Mouse (Mus musculus): ENCODE results near the gene Blvrb. TPM values are rescaled to one million over a fixed set of nuclear protein-coding genes. Genes with fewer than 3 reads are reported as not detected.

The Blvrb gene
- polyA plus RNA-seq, 1 experiment: 71.6 TPM

DNA sequence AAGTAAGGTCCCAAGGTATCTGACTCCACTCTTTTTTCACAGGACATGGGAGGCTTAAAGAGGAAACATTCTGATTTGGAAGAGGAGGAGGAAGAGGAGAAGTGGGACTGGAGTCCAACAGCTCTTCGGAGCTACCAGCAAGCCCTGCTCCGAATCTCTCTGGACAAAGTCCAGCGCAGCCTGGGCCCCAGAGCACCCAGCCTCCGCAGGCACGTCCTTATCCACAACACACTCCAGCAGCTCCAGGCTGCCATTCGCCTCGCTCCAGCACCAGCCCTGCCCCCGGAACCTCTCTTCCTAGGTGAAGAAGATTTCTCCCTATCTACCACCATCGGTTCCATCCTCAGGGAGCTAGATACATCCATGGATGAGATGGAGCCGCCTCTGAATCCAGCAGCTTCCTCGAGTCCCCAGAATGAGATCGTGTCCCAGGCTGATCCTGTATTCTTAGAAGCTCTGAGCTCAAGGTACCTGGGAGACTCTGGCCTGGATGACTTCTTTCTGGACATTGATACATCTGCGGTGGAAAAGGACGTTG is 28.4 kb downstream of the Blvrb start:
- WGBS: 92% methylated on average over 14 of the region's 14 CpGs
- no peak for DNase-seq

GRCm38 (mm10) chr7:27478561-27478960 is 30.8 kb downstream of the Blvrb start:
- no peak for TF ChIP-seq POLR2A (IDR thresholded peaks at IDR 0.05; ENCODE audit: borderline replicate concordance, extremely low read depth, low read depth, low read length)
- no peak for TF ChIP-seq CTCF (IDR thresholded peaks at IDR 0.05; ENCODE audit: insufficient read depth, low read length)
- DNase-seq: no peak
- Histone ChIP-seq H3K4me1 (ENCODE audit: control insufficient read depth, insufficient read depth, low read length) (no peaks in the 10 kb centered on the region), H3K4me3 (replicated peaks; ENCODE audit: extremely low read depth, low read depth, low read length) (no peak overlapping the region)
- 66% methylated on average over 7 of the region's 7 CpGs for WGBS

More for the DNA sequence above, 28.4 kb downstream of the Blvrb start:
- H3K4me1 ChIP-seq (ENCODE audit: control insufficient read depth, insufficient read depth, low read length): no peaks in the 10 kb centered on the region
- TF ChIP-seq CTCF (IDR thresholded peaks at IDR 0.05; ENCODE audit: insufficient read depth, low read length) (no peak), POLR2A (IDR thresholded peaks at IDR 0.05; ENCODE audit: borderline replicate concordance, extremely low read depth, low read depth, low read length) (no peak)
- no peak overlapping the region for H3K4me3 ChIP-seq (replicated peaks; ENCODE audit: extremely low read depth, low read depth, low read length)

GRCm38 (mm10) chr7:27479750-27480149 is 32.0 kb downstream of the Blvrb start:
- DNase-seq: no peak
- no peak for TF ChIP-seq CTCF (IDR thresholded peaks at IDR 0.05; ENCODE audit: insufficient read depth, low read length)
- TF ChIP-seq POLR2A (IDR thresholded peaks at IDR 0.05; ENCODE audit: borderline replicate concordance, extremely low read depth, low read depth, low read length): no peak
- no peak overlapping the region for H3K4me3 ChIP-seq (replicated peaks; ENCODE audit: extremely low read depth, low read depth, low read length)
- H3K4me1 ChIP-seq (ENCODE audit: control insufficient read depth, insufficient read depth, low read length): no peaks in the 10 kb centered on the region
- 84% methylated on average over 1 of the region's 1 CpGs for WGBS

DNA sequence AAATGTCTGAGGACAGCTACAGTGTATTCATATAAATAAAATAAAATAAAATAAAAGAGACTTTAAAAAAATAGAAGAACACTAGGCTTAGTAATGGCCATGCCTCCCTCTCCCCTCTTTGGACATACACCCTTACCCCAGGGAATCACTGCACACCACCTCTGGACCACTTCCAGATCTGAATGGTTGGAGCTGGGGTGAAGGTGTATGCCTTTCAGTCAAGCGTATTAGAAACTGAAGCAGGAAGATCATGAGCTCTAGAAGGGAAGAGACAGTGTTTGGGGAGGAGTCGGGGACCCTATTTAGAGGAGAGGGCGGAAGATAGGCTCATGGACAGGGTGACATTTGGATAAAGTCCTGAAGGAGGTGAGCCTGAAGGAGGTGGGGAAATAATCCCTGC is 32.7 kb downstream of the Blvrb start:
- TF ChIP-seq CTCF (IDR thresholded peaks at IDR 0.05; ENCODE audit: insufficient read depth, low read length): no peak
- no peak for TF ChIP-seq POLR2A (IDR thresholded peaks at IDR 0.05; ENCODE audit: borderline replicate concordance, extremely low read depth, low read depth, low read length)
- Histone ChIP-seq H3K4me1 (ENCODE audit: control insufficient read depth, insufficient read depth, low read length) (no peaks in the 10 kb centered on the region), H3K4me3 (replicated peaks; ENCODE audit: extremely low read depth, low read depth, low read length) (no peak overlapping the region)
- 60% methylated on average over 3 of the region's 3 CpGs for WGBS
- DNase-seq: no peak

DNA sequence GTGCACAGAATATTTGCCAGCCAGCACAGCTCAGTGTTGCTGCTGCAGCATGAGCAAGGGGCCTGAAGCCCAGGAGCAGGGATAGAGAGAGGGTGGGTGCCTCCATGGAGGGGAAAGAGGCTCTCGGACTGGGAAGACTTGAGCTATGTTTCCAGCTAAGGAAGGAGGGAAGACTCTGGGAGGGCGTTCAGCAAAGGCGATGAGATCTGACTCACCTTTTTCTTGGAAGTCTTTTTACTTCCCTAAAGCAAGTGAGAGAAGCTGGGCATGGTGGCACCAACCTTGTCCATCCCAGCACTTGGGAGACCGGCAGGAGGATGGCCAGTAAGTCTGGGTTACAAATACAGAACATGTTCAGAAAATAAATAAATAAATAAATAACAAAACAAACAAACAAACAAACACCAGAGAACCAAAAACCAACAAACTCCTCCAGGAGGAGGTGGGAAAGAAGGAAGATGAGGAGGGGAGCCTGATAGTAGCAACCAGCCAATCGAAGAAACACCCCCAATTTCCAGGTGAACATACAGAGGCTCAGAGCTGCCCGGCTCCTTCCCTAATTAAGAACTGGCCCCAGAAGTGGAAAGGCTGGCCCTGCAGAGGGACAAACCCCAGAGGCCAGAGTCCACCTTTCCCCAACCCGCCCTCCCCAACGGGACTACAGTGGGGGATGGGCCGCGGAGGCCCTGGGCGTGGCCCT is 33.3 kb downstream of the Blvrb start:
- Histone ChIP-seq H3K4me3 (replicated peaks; ENCODE audit: extremely low read depth, low read depth, low read length) (peak overlapping the region; percentile 9), H3K4me1 (ENCODE audit: control insufficient read depth, insufficient read depth, low read length) (no peaks in the 10 kb centered on the region)
- no peak for DNase-seq
- TF ChIP-seq CTCF (IDR thresholded peaks at IDR 0.05; ENCODE audit: insufficient read depth, low read length): no peak
- no peak for TF ChIP-seq POLR2A (IDR thresholded peaks at IDR 0.05; ENCODE audit: borderline replicate concordance, extremely low read depth, low read depth, low read length)
- WGBS: 15% methylated on average over 11 of the region's 11 CpGs

- WGBS: 0% methylated on average over 12 of the region's 12 CpGs
- TF ChIP-seq POLR2A (IDR thresholded peaks at IDR 0.05; ENCODE audit: borderline replicate concordance, extremely low read depth, low read depth, low read length) (peak; percentile 62; the same call in 1 of the 2 replicates), CTCF (IDR thresholded peaks at IDR 0.05; ENCODE audit: insufficient read depth, low read length) (no peak)
- Histone ChIP-seq H3K4me3 (replicated peaks; ENCODE audit: extremely low read depth, low read depth, low read length) (peak overlapping the region; percentile 44), H3K4me1 (ENCODE audit: control insufficient read depth, insufficient read depth, low read length) (no peaks in the 10 kb centered on the region)
- peak; percentile 86 for DNase-seq
Observed at GRCm38 (mm10) chr7:27481627-27481969, 33.8 kb downstream of the Blvrb start.

GRCm38 (mm10) chr7:27483860-27484259 is 36.1 kb downstream of the Blvrb start:
- 77% methylated on average over 4 of the region's 4 CpGs for WGBS
- H3K4me3 ChIP-seq (replicated peaks; ENCODE audit: extremely low read depth, low read depth, low read length): no peak overlapping the region
- TF ChIP-seq CTCF (IDR thresholded peaks at IDR 0.05; ENCODE audit: insufficient read depth, low read length) (no peak), POLR2A (IDR thresholded peaks at IDR 0.05; ENCODE audit: borderline replicate concordance, extremely low read depth, low read depth, low read length) (no peak)
- no peak for DNase-seq
- peaks cover 4% of the 10 kb centered on the region; the same call in 1 of the 2 replicates for H3K4me1 ChIP-seq (ENCODE audit: control insufficient read depth, insufficient read depth, low read length)

DNA sequence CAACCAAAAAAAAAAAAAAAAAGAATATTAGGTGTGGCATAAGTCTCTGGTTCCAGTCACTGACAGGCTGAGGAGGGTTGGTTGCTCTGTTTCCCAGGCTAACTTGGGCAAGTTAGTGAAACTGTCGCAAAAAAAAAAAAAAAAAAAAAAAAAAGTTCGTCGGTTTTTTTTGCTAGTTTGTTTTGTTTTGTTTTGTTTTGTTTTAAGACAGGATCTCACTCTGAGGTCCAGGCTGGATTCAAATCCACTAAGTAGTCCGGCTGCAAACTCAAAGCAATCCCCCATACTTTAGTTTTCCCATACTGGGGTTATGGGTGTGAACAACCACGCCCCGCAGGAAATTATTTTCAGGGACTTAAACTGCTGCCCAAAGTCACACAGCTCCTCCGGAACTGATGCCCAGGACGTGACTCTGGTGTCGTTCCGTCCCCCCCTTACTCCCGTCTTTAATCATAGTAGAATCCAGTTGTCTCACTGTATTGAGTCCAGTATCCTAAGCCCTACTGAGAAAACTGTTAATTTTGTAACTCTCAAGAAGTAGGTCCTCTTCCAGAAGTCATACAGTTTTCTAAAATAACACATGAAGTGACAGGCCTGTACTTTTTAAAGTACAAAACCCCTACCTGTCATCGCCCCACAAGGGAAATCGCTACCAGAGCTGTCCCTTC is 38.5 kb downstream of the Blvrb start:
- WGBS: under 1% methylated on average over 13 of the region's 13 CpGs
- Histone ChIP-seq H3K4me1 (ENCODE audit: control insufficient read depth, insufficient read depth, low read length) (peaks cover 13% of the 10 kb centered on the region), H3K4me3 (replicated peaks; ENCODE audit: extremely low read depth, low read depth, low read length) (peak overlapping the region; percentile 83)
- peak; percentile 43 for DNase-seq
- TF ChIP-seq POLR2A (IDR thresholded peaks at IDR 0.05; ENCODE audit: borderline replicate concordance, extremely low read depth, low read depth, low read length) (no peak), CTCF (IDR thresholded peaks at IDR 0.05; ENCODE audit: insufficient read depth, low read length) (no peak)

GRCm38 (mm10) chr7:27486770-27487697 is 39.3 kb downstream of the Blvrb start, which contains the start of gene Sertad1:
Gene Sertad1, plus strand, starts transcription at chr7:27486910.
- H3K4me1 ChIP-seq (ENCODE audit: control insufficient read depth, insufficient read depth, low read length): peaks cover 19% of the 10 kb centered on the region
- TF ChIP-seq CTCF (IDR thresholded peaks at IDR 0.05; ENCODE audit: insufficient read depth, low read length) (no peak), POLR2A (IDR thresholded peaks at IDR 0.05; ENCODE audit: borderline replicate concordance, extremely low read depth, low read depth, low read length) (peak; percentile 100)
- WGBS: under 1% methylated on average over 80 of the region's 80 CpGs
- peak within 1 kb of the TSS; percentile 83 for H3K4me3 ChIP-seq (replicated peaks; ENCODE audit: extremely low read depth, low read depth, low read length)
- peak; percentile 100 for DNase-seq

All from lung, adult 2 months (tissue).